Mouse (Mus musculus) thymus, adult 2 months (tissue): ENCODE measurements around the gene Foxk1.

Experiments used
- CTCF ChIP-seq: fragments of 200-500 bp; IDR thresholded peaks from 2 replicates; pipeline ENCODE4 v1.5.1; 2012; ENCODE audit warnings: mild to moderate bottlenecking, control low read depth, low read length, moderate library complexity, borderline replicate concordance; ENCODE audit not compliant: control insufficient read depth, poor library complexity, insufficient read depth; ENCODE audit errors: extremely low read depth
- POLR2A ChIP-seq: fragments of 200-500 bp; IDR thresholded peaks from 2 replicates; pipeline ENCODE4 v1.6.1; 2012; ENCODE audit warnings: mild to moderate bottlenecking, low read length, control low read depth, moderate library complexity; ENCODE audit not compliant: control insufficient read depth, poor library complexity, insufficient read depth; ENCODE audit errors: extremely low read depth

- TF ChIP-seq POLR2A (no peak), CTCF (no peak)
Measured at GRCm38 (mm10) chr5:142451759-142452158, 50.5 kb downstream of the Foxk1 start.
